ENCODE assay signal across 13 mouse cellular contexts in genomic region chr3:146423710-146424109, GRCm38 (mm10). TPM values are rescaled to one million over a fixed set of nuclear protein-coding genes. Genes with fewer than 3 reads are reported as not detected.
DNase-seq lines count a peak whose midpoint lies in the region; ATAC-seq and TF ChIP-seq lines count a peak whose summit lies in the region.
"Had no signal": no experiment of that assay in that cellular context is flagged by ENCODE, and none has a peak within 500 bp of the region (broad histone marks: within the 10 kb centered on the region; RNA-seq: fewer than 3 reads in every experiment).

No protein-coding gene starts in this region.

- no peaks in the 10 kb centered on the region for H3K79me2 ChIP-seq in heart, adult 2 months (replicated peaks; ENCODE audit: control insufficient read depth, insufficient read depth, low read length)
- H3K79me2 ChIP-seq in MEL (ENCODE audit: control insufficient read depth, insufficient read depth, low read length, poor library complexity): peaks cover 1% of the 10 kb centered on the region; the same call in 1 of the 2 replicates

- no peaks in the 10 kb centered on the region for H3K36me3 ChIP-seq in heart, adult 2 months (ENCODE audit: control insufficient read depth, insufficient read depth, low read length)
- H3K36me3 ChIP-seq in heart, embryonic 10.5 days: peaks cover 50% of the 10 kb centered on the region
- H3K36me3 ChIP-seq in midbrain, embryonic 14.5 days (ENCODE audit: control insufficient read depth, insufficient read depth, low read length): peaks cover 69% of the 10 kb centered on the region
- peaks cover 73% of the 10 kb centered on the region for H3K36me3 ChIP-seq in midbrain, embryonic 13.5 days
- H3K36me3 ChIP-seq in MEL (ENCODE audit: control insufficient read depth in 1 of 2, insufficient read depth in 2 of 2, low read length in 2 of 2): peaks cover 0 to 7% of the 10 kb centered on the region in 2 experiments

- TF ChIP-seq RAD21 in MEL (IDR thresholded peaks at IDR 0.05; ENCODE audit: low read depth, low read length): peak; percentile 16

- no peaks in the 10 kb centered on the region for H3K9me3 ChIP-seq in heart, embryonic 10.5 days
- H3K9me3 ChIP-seq in midbrain, embryonic 14.5 days (ENCODE audit: control insufficient read depth, low read length): no peaks in the 10 kb centered on the region
- no peaks in the 10 kb centered on the region for H3K9me3 ChIP-seq in midbrain, embryonic 13.5 days
- H3K9me3 ChIP-seq in MEL (replicated peaks; ENCODE audit: insufficient read depth, low read length): no peaks in the 10 kb centered on the region
- H3K9me3 ChIP-seq: stomach, embryonic 15.5 days had no signal

- TF ChIP-seq EP300 in heart, adult 2 months (IDR thresholded peaks at IDR 0.05; ENCODE audit: insufficient read depth, low read depth, low read length): no peak
- TF ChIP-seq EP300 in MEL (IDR thresholded peaks at IDR 0.05; ENCODE audit: low read depth in 1 of 2, low read length in 2 of 2): no peak

- H3K9ac ChIP-seq in heart, adult 2 months (ENCODE audit: low read depth, low read length): no peak overlapping the region
- H3K9ac ChIP-seq in midbrain, embryonic 14.5 days (replicated peaks; ENCODE audit: low read length): no peak overlapping the region
- no peak overlapping the region for H3K9ac ChIP-seq in midbrain, embryonic 13.5 days (replicated peaks)
- H3K9ac ChIP-seq in MEL (ENCODE audit: control insufficient read depth, low read depth, low read length, poor library complexity, severe bottlenecking): no peak overlapping the region
- H3K9ac ChIP-seq: stomach, embryonic 15.5 days had no signal

- no peaks in the 10 kb centered on the region for H3K4me1 ChIP-seq in heart, adult 2 months (ENCODE audit: control insufficient read depth, insufficient read depth, low read length)
- H3K4me1 ChIP-seq in heart, embryonic 10.5 days: peaks cover 40% of the 10 kb centered on the region
- peaks cover 3% of the 10 kb centered on the region; the same call in 1 of the 2 replicates for H3K4me1 ChIP-seq in midbrain, embryonic 14.5 days (ENCODE audit: control insufficient read depth, insufficient read depth, low read length)
- H3K4me1 ChIP-seq in midbrain, embryonic 13.5 days (replicated peaks): 0 out of 2 replicates have a peak, but pooled peaks cover 2% of the 10 kb centered on the region
- H3K4me1 ChIP-seq in MEL (ENCODE audit: control insufficient read depth in 1 of 2, insufficient read depth in 2 of 2, low read length in 2 of 2): peaks cover under 1 to 6% of the 10 kb centered on the region in 2 experiments; a peak in 3 of 4 replicates
- H3K4me1 ChIP-seq: stomach, embryonic 15.5 days had no signal

- peak; percentile 39 for TF ChIP-seq CTCF in heart, adult 2 months (IDR thresholded peaks at IDR 0.05)
- peak; percentile 47 to 66 (median 52); a peak in 5 of 6 replicates for TF ChIP-seq CTCF in MEL (IDR thresholded peaks at IDR 0.05 in 2 of 3, conservative IDR thresholded peaks at IDR 0.05 in 1 of 3; ENCODE audit: control insufficient read depth in 1 of 3, insufficient read depth in 1 of 3, low read depth in 2 of 3, low read length in 3 of 3, poor library complexity in 1 of 3, severe bottlenecking in 1 of 3)

- no peak for TF ChIP-seq POLR2A in heart, adult 2 months (IDR thresholded peaks at IDR 0.05; ENCODE audit: insufficient read depth, low read depth, low read length)
- TF ChIP-seq POLR2A in MEL (IDR thresholded peaks at IDR 0.05; ENCODE audit: control insufficient read depth in 1 of 2, insufficient read depth in 1 of 2, low read depth in 1 of 2, low read length in 2 of 2, poor library complexity in 1 of 2): no peak

- H3K27me3 ChIP-seq in heart, adult 2 months (ENCODE audit: control insufficient read depth, insufficient read depth, low read length): no peaks in the 10 kb centered on the region
- no peaks in the 10 kb centered on the region for H3K27me3 ChIP-seq in heart, embryonic 10.5 days (ENCODE audit: insufficient read depth, poor library complexity, severe bottlenecking)
- H3K27me3 ChIP-seq in midbrain, embryonic 14.5 days (ENCODE audit: control insufficient read depth, insufficient read depth, low read length): no peaks in the 10 kb centered on the region
- no peaks in the 10 kb centered on the region for H3K27me3 ChIP-seq in midbrain, embryonic 13.5 days
- H3K27me3 ChIP-seq in MEL (ENCODE audit: control insufficient read depth in 1 of 2, insufficient read depth in 2 of 2, low read length in 2 of 2): no peaks in the 10 kb centered on the region
- H3K27me3 ChIP-seq: stomach, embryonic 15.5 days had no signal

- no peak for DNase-seq in heart, adult 2 months
- DNase-seq in heart, embryonic 10.5 days (ENCODE audit: low spot score): no peak
- peak; percentile 2 for DNase-seq in midbrain, embryonic 14.5 days
- DNase-seq in MEL (ENCODE audit: low read depth, low spot score): peak; percentile 40
- DNase-seq in left cerebral cortex, postnatal 25 days (ENCODE audit: low spot score in 2 of 2): no peak
- DNase-seq: left cerebral cortex, postnatal 4 days; lung, postnatal 36 days; right cerebral cortex, adult 18-20 months had no signal

- no peak overlapping the region for H3K27ac ChIP-seq in heart, adult 2 months
- H3K27ac ChIP-seq in heart, embryonic 10.5 days: no peak overlapping the region
- H3K27ac ChIP-seq in midbrain, embryonic 14.5 days (replicated peaks; ENCODE audit: low read depth, low read length): no peak overlapping the region
- no peak overlapping the region for H3K27ac ChIP-seq in midbrain, embryonic 13.5 days
- H3K27ac ChIP-seq in MEL (ENCODE audit: control insufficient read depth, low read depth, low read length): no peak overlapping the region
- H3K27ac ChIP-seq: stomach, embryonic 15.5 days had no signal

- 88% methylated on average over 7 of the region's 7 CpGs for WGBS in heart, adult 2 months
- WGBS in heart, embryonic 10.5 days: 83% methylated on average over 7 of the region's 7 CpGs
- 82% methylated on average over 7 of the region's 7 CpGs for WGBS in midbrain, embryonic 14.5 days
- WGBS in midbrain, embryonic 13.5 days: 85% methylated on average over 7 of the region's 7 CpGs

- intact Hi-C loops in heart, adult 2 months (cut with DNase I): no loop called here
- intact Hi-C loops in left cerebral cortex, postnatal 25 days (cut with DNase I): no loop called here

- no peak; the same call in 1 of the 2 replicates for ATAC-seq in midbrain, embryonic 14.5 days (ENCODE audit: low FRiP score, low TSS enrichment)
- ATAC-seq in midbrain, embryonic 13.5 days: no peak
- peak; percentile 57; the same call in 1 of the 2 replicates for ATAC-seq in megakaryocyte-erythroid progenitor cell, adult 5-6 weeks (replicated peaks; ENCODE audit: low FRiP score, low TSS enrichment, poor library complexity, severe bottlenecking)
- no peak for ATAC-seq in granulocyte monocyte progenitor cell, adult 5-6 weeks (replicated peaks; ENCODE audit: poor library complexity, severe bottlenecking)
- ATAC-seq: inflammation-experienced regulatory T-cells, adult 6 months had no signal

- no peak overlapping the region for H3K4me2 ChIP-seq in midbrain, embryonic 14.5 days (ENCODE audit: low read length)
- H3K4me2 ChIP-seq in midbrain, embryonic 13.5 days (replicated peaks): no peak overlapping the region
- H3K4me2 ChIP-seq: stomach, embryonic 15.5 days had no signal

- H3K4me3 ChIP-seq in heart, adult 2 months: no peak overlapping the region
- H3K4me3 ChIP-seq in heart, embryonic 10.5 days: no peak overlapping the region
- H3K4me3 ChIP-seq in midbrain, embryonic 14.5 days (replicated peaks; ENCODE audit: low read depth, low read length): no peak overlapping the region
- H3K4me3 ChIP-seq in midbrain, embryonic 13.5 days (replicated peaks): no peak overlapping the region
- no peak overlapping the region for H3K4me3 ChIP-seq in MEL (ENCODE audit: control insufficient read depth in 1 of 2, insufficient read depth in 1 of 2, low read depth in 2 of 2, low read length in 2 of 2)
- H3K4me3 ChIP-seq: stomach, embryonic 15.5 days had no signal

TF ChIP-seq in MEL, 35 proteins besides CTCF, POLR2A, EP300 and RAD21 (continues in another document):
- TF ChIP-seq MAX (IDR thresholded peaks at IDR 0.05; ENCODE audit: low read length) (no peak), SMC3 (IDR thresholded peaks at IDR 0.05; ENCODE audit: low read depth, low read length) (peak; percentile 32), CHD1 (IDR thresholded peaks at IDR 0.05; ENCODE audit: low read depth, low read length) (no peak)

RNA-seq across cellular contexts. Expression of gene Ssx2ip, which starts 19.3 kb away (rescaled TPM):
- 10 to 100 TPM; 12.5 to 14.1 TPM for total RNA-seq in heart, adult 2 months (2021)
- polyA plus RNA-seq in heart, adult 2 months (2012; rRNA removed): 3.1 and 4.1 TPM in 2 replicates
- 29.8 and 35.8 TPM in 2 replicates for polyA plus RNA-seq in heart, embryonic 10.5 days (2016; fragmentation: Nextera tagmentation; extraction: Ambion mirVana)
- polyA plus RNA-seq in midbrain, embryonic 14.5 days (2014; fragmentation: Nextera tagmentation; extraction: Ambion mirVana): 13.1 and 18.9 TPM in 2 replicates
- 15.5 and 16.4 TPM in 2 replicates for polyA plus RNA-seq in midbrain, embryonic 13.5 days (2015; fragmentation: Nextera tagmentation; extraction: Ambion mirVana)
- 52.1 and 54.8 TPM in 2 replicates for total RNA-seq in MEL (2012; rRNA removed)
- polyA plus RNA-seq in MEL (2012; ENCODE audit: insufficient read depth in 1 of 2, insufficient read length in 2 of 2, low read depth in 1 of 2, low replicate concordance in 2 of 2, missing spikeins in 1 of 2): 100 to 1,000 TPM in 1 of 2 experiments, 10 to 100 TPM in 1; 70.0 to 270 TPM
- total RNA-seq in megakaryocyte-erythroid progenitor cell, adult 5-6 weeks (2014; fragmentation: Nextera tagmentation): 45.3 and 50.0 TPM in 2 replicates
- 69.2 and 73.8 TPM in 2 replicates for total RNA-seq in megakaryocyte-erythroid progenitor cell, adult 5-6 weeks (2017)
- total RNA-seq in granulocyte monocyte progenitor cell, adult 5-6 weeks (2014; fragmentation: Nextera tagmentation): 7.6 and 13.9 TPM in 2 replicates
- total RNA-seq in granulocyte monocyte progenitor cell, adult 5-6 weeks (2017): 17.7 and 19.8 TPM in 2 replicates
- total RNA-seq in left cerebral cortex, postnatal 25 days (2021): 10 to 100 TPM; 97.0 to 97.3 TPM

RNA-seq across cellular contexts. Expression of gene Ctbs, which starts 25.9 kb away (rescaled TPM):
- 1 to 10 TPM; 3.2 to 3.7 TPM for total RNA-seq in heart, adult 2 months (2021)
- polyA plus RNA-seq in heart, adult 2 months (2012; rRNA removed): 1.7 and 3.6 TPM in 2 replicates
- 9.9 and 11.4 TPM in 2 replicates for polyA plus RNA-seq in heart, embryonic 10.5 days (2016; fragmentation: Nextera tagmentation; extraction: Ambion mirVana)
- polyA plus RNA-seq in midbrain, embryonic 14.5 days (2014; fragmentation: Nextera tagmentation; extraction: Ambion mirVana): 3.0 and 3.8 TPM in 2 replicates
- polyA plus RNA-seq in midbrain, embryonic 13.5 days (2015; fragmentation: Nextera tagmentation; extraction: Ambion mirVana): 4.2 and 4.6 TPM in 2 replicates
- 3.2 and 3.7 TPM in 2 replicates for total RNA-seq in MEL (2012; rRNA removed)
- polyA plus RNA-seq in MEL (2012; ENCODE audit: insufficient read depth in 1 of 2, insufficient read length in 2 of 2, low read depth in 1 of 2, low replicate concordance in 2 of 2, missing spikeins in 1 of 2): 1 to 10 TPM in 1 of 2 experiments, not detected in 1; 5.1 TPM
- total RNA-seq in megakaryocyte-erythroid progenitor cell, adult 5-6 weeks (2014; fragmentation: Nextera tagmentation): 2.9 and 5.0 TPM in 2 replicates
- 7.0 and 13.1 TPM in 2 replicates for total RNA-seq in megakaryocyte-erythroid progenitor cell, adult 5-6 weeks (2017)
- 4.7 and 10.5 TPM in 2 replicates for total RNA-seq in granulocyte monocyte progenitor cell, adult 5-6 weeks (2014; fragmentation: Nextera tagmentation)
- 7.3 and 10.9 TPM in 2 replicates for total RNA-seq in granulocyte monocyte progenitor cell, adult 5-6 weeks (2017)
- 1 to 10 TPM; 6.3 to 8.4 TPM for total RNA-seq in left cerebral cortex, postnatal 25 days (2021)

Comparison
In these comparisons a context has a peak if more than half of its experiments do, and no peak if none do; other contexts are left out.
1. DNase-seq: peak in midbrain, embryonic 14.5 days (single experiment) and MEL (single experiment); none in heart, adult 2 months (0 of 2), heart, embryonic 10.5 days (single experiment) and left cerebral cortex, postnatal 25 days (0 of 2).